Mouse (Mus musculus): ENCODE results near the gene Fam98b.

DNA sequence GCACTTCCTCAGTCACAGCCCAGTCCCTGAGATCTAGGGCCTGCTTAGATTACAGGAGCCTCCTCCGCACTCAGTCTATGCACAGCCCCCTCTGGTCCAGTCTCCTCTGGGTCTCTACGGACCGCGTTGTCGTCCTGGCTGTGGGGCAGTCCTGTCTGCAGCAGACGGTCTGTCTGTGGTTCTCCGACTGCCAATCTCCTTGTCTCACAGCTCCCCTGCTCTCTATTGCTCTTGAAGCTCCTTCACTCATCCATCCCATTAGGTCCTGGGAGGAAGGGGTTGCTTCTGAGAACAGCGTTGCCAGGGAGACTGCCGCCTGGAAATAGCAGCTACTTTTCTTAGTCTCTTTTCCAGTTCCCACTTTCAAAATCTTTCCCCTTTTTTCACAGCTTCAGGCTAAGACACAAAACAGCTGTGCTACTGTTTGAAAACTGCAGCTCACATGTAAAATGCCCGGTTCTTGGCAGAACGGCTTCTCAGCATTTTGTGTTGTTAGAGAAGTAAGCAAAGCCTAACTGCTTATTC lies 20.9 kb upstream of the Fam98b start:
- TF ChIP-seq CTCF (IDR thresholded peaks at IDR 0.05; ENCODE audit: low read depth, low read length) = no peak
- no peak for TF ChIP-seq POLR2A (IDR thresholded peaks at IDR 0.05; ENCODE audit: extremely low read depth, insufficient read depth, low read length)
